Mouse (Mus musculus) gastrocnemius, postnatal 25 days (tissue): ENCODE data around the gene Emg1. TPM values are rescaled to one million over a fixed set of nuclear protein-coding genes. Genes with fewer than 3 reads are reported as not detected.

Experiments
- DNase-seq: peaks from one replicate; pipeline ENCODE4 v3.0.0; 2022
- long read RNA-seq, 2 experiments: library from polyadenylated mRNA; stranded (forward); transcript quantifications; one replicate each; pipeline ENCODE4 v2.0.0; 2021
- total RNA-seq, 2 experiments: library from RNA; stranded (reverse); gene quantifications; 1 replicate in 1 of 2; 2 replicates in 1 of 2; pipeline ENCODE4 v1.2.3; 2021

The Emg1 gene
- total RNA-seq, result 10 to 100 TPM; 53.8 to 58.9 TPM
- long read RNA-seq, experiment 1, full-length matches to known transcripts, result 76 of 90 reads
- long read RNA-seq, experiment 1, partial matches to known transcripts, result 1 of 90 reads
- long read RNA-seq, experiment 1, other reads (novel, unspliced or antisense), result 13 of 90 reads
- long read RNA-seq, experiment 2, full-length matches to known transcripts, result 62 of 66 reads
- long read RNA-seq, experiment 2, partial matches to known transcripts, result 1 of 66 reads
- long read RNA-seq, experiment 2, other reads (novel, unspliced or antisense), result 3 of 66 reads

DNA sequence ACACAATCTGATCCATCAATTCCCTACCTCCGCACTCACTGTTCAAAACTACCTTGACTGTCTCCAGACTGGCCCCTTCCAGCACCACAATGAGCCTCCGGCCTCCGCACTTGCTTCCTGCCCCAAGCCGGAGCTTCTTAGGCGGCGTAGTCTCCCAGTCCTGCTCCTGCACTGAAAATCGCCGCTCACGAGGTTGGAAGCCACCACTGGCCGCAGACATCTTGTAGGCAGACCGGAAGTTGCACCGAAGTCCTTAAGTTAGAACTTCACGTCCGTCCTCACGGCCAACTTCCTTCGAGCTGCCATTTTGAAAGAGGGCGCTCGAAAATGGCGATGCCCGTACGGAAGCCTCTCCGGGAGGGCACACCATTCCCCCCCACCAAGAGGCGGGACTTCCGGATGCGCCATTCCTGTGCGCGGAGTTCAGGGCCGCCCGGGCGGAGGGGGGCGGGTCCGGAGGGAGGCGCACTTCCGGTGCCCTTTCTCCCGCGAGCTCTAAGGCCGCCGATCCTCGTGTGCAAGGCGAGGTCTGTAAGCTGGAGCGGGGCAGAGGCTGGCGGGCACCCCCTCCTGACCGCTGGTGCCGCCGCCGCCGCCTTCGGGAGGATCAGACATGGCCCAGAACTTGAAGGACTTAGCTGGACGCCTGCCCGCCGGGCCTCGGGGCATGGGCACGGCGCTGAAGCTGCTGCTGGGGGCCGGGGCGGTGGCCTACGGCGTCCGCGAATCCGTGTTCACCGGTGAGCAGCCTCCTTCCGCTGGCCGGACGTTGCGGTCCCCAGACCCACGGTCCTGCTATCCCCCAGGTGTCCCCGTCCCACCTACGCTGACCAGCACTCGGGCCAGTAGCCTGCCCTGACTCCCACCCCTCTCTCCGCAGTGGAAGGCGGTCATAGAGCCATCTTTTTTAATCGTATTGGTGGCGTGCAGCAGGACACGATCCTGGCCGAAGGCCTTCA, at the start of gene Emg1, which contains the start of gene Phb2:
Emg1 (minus strand) TSS at position 355 of the 959 bp plus-strand sequence.
Phb2 (plus strand) TSS at position 513 of the 959 bp plus-strand sequence.
- DNase-seq, result peak; percentile 98

DNA sequence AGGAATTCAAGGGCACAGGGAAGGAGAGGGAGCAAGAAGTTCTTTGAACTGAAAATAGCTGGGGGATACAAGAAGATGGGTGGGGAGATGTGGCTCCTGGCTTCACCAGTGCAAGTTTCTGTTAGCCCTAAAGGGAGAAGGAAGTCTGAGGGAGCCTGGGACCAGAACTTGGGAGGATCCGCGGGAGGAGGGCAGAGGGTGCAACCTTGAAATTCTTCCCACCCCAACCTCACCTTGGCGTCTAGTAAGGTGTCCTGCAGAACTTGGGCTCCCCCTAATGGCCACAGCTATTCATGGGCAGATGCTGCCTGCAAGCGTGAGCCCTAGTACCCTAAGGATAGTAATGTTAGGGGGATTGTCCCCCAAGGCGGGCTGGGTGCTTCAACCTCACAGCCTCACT, 47.3 kb upstream of the Emg1 start:
- peak; percentile 72 for DNase-seq

DNA sequence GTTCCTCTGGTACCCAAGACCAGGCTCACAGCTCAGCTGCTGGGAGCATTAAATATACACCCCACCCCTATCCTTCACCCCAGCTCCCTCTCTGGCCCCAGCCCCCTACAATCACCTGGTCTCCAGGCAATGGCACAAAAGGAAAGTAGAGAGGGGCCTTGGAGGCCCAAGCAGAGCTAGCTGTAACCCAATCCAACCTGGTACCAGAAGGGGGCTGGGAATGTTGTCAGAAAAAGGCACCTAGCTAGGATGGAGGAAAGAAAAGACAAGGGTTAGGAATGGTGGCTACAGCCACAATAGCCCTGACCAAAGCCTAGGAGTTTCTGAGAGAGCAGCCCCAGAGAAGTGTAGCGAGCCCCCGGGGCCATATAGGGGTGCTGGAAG, 46.9 kb upstream of the Emg1 start:
- no peak for DNase-seq

DNA sequence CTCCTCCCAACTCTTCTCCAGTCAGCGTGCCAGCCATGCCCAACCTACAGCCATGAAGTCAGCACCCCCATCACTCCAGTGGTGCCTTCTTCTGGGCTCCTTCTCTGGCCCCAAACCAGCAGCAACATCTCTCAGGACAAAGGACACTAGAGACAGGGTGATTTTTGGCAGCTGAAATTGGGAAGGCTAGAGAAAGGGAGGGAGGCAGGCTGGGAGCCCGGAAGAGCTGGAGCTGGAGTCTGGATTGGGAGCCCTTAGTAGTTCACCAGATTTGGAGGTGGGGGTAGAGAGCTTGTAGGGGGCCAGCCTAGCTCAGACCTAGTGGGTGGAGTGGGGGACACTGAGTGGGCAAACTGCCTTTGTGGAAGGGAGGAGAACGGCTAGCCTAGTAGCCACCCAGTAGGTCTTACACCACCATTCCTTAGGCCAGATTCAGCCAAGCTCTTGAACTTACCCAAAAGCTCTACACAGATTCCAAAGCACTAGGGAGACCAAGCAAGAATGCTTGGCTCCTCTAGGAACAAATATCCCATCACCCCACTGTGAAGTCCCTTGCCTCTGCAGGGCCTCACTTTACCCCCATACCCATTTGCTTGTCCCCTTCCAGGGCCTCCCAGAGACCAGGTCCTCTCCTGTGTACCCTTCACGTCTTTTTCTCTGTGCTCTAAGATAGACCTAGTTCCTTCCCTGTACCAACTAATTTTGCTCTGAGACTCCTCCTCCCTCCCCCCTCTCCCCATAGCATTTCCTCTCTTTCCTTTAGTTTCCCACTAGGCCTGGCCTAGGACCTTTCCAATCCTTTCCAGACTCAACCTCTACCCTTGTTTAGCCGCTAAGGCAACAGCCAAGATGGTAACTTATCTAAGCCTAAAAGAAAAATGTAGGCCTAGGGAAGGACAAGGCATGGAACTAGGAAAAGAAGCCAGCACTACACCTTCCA, 46.2 kb upstream of the Emg1 start:
- peak; percentile 58 for DNase-seq

DNA sequence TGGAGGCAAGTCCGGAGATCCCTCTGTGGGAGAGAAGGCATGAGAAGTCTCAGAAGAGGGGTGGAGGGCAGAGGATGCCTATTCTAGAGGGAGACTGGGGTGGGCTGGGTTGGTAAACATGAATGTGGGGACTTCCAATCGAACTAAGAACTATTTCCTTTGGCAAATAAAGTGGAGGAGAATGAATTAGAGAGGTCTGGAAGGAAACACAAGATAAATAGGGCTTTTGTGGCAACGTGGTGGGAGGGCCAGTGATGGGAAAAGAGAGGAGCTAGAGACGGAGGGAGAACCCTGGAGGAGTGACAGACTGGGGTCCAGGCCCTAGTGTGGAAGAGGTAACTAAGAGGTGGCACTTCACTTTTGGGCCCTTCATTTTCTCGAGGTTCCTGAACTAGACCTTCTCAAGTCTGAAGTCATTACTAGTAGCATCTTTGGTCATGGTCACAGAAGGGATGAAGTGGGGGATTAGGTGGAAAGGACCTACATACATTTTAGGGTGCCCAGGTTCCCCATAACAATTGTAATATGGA, 45.4 kb upstream of the Emg1 start:
- DNase-seq, result no peak

DNA sequence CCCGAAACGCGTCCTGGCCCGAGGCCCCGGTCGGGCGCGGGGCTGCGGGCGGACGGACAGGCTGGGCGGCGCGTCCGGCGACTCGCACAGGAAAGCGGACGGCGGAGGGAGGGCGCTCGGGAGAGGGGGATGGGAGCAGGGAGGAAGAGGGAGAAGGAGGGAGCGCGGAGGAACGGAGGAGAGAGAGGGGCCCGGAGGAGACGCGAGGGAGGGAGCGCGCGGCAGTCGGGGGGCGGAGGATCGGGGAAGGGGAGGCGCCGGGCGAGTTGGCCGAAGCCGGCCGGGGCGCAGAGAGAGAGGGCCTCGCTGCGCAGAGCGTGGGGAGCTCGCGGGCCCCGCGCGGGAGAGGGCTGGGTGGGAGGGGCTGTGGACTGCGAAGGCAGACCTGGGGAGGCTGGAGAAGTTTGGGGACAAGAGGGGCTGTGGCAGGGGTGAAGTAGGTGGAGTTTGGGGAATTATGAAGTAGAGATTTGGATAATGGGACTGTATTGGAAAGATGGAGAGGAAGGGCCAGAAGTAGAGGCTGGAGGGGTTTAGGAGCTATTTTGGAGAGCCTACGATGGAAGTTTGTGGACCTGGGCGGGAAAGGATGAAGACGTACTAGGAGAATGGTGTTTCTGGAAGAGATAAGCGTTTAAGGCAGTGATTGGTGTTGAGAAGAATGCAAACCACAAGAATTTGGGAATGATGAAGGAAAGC, 44.8 kb upstream of the Emg1 start:
- DNase-seq, result peak; percentile 87

DNA sequence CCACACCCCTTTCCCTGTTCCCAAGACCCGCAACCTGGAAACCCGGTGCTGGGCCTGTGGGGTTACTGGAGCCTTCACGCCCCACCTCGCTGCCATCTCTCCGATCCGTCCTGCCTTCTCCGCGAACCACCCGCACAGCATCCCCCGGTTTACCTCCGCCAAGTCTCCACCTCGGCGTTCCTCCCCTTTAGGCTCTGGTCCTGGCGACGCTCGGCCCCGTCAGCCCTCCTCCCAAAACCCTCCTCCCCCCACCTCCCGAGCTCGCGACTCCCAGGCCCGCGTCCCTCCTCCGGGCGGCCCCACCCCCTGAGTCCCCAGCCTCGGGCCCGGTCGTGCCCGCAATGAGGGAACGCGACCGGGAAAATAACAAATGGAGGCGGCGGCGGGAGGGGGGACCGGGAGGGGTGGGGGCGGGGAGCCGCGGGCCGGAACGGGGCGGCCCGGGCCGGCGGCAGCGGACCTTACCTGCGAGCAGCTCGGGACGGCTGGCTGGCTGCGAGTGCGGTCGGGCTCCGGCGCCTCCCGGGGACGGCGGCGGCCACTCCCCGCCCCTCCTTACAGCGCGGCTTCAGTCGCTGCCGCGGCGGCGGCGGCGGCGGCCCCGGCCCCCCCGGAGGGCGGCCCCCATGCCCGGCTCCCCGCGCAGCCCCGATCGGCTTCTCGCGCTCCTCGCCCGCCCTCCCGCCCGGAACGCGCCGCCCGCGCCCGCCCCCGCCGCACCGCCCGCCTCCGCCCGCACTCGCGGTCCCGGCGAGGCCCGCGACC, 44.0 kb upstream of the Emg1 start, which contains the start of the genes Gm45234 and Atn1:
Gm45234 (minus strand) TSS at position 191 of the 765 bp plus-strand sequence.
Atn1 (minus strand) TSS at position 694 of the 765 bp plus-strand sequence.
- peak; percentile 82 for DNase-seq

DNA sequence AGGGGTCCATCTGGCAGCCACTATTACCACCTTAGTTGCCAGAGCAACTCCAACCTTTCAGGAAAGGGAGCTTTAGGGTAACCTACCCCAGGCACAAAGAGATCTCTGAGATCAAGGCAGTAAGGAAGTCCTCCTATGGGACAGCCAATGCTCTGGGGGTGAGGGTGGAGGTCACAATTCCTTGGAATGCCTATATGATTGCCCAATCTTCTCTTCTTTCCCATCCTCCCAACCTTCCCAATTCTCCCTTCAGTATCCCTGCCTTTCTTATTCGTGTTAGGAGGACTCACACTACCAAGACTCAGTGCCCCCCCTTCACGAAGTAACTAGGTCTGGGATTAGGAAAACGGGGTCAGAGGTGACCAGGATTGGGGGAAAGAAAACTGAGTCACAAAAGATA, 43.3 kb upstream of the Emg1 start:
- DNase-seq, result no peak

DNA sequence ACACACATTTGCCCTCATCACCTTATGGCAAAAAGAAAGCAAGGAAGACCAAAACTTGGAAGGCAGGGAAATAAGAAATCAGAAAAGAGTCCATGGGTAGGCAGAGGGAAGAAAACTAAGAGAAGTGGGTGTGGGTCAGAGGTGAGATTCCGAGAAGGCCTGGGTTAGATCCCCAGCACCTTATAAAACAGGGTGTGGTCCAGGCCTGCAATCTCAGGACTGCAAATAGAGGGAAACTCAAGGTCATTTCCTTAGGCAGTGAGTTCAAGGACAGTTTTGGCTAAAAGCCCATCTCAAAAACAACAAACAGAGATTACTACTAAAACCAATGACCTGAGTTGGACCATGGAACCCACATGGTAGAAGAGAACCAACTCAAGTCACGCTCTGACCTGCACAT, 41.9 kb upstream of the Emg1 start:
- no peak for DNase-seq

DNA sequence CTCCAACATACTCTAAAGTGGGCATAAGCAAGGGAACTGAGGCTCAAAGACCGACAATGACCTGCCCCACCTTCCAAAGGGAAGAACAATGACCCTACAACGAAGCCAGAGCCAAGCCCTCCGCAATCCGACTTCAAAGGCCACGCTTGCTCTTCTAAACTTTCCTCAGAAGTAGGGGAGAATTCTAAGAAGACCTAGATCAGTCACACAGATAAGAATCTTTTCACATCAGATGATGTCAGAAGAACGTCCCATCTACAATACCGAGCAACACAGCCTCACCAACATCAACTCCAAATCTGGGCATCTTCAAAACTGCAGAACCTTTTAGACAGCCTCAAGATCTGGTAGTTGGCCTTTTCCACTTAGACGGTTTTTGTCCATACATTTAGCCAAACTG, 38.4 kb upstream of the Emg1 start:
- DNase-seq, result no peak

DNA sequence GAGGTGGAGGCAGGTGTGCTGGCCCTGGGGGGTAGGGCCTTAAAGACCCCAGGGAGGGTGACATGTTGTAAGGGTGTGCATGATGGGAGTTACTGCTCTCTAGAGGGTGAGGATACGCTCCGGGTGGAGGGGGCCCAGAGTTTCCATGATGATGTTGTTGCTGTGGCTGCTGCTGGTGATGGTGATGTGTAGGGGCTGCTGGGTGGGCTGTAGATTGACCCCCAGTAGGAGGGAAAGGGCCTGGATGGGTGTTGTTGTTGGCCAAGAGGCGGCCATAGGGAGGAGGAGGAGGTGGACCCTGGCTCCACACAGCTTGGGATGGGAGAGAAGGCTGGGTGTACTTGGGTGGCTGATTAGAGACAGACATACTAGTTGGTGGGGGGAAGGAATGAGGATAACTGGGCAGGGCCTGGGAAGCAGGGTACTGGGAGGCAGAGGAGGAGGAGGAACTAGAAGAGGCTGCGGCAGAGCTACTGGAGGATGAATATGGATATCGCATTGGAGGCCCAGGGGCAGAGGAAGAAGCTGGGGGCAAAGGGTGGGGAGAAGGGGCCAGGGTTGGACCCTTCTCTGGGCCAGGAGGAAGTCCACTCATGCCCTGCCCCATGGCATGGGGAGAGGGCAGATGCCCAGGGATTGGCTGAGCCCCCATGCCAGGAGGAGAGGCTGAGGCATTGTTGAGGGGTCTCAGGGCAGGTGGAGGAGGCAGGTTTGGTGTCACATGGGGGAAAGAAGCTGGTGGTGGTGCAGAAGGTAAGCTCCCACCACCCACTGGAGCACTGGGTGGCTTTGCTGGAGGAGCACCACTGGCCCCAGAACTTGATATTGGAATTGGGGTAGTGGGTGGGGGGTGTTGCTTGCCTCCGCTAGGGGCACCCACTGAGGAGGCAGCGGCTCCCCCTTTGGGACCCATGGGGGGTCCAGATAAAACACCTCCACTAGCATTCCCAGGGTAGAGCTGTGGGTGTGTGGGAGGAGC, 35.0 kb upstream of the Emg1 start:
- DNase-seq, result no peak

DNA sequence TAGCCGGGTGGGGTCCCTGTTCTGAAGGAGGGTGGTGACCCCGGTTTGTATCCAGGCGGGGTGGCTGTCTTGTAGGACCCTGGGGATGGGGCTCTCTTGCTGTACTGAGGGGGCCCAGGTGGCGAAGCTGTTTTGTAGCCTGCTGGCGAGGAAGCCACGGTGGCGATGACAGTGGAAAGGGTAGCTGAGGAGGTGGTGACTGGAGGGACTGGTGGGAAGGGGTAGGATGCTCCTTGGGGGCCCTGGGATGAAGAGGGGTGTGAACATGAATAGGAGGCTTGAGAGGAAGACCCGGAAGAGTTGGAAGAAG, 34.3 kb upstream of the Emg1 start:
- no peak for DNase-seq

DNA sequence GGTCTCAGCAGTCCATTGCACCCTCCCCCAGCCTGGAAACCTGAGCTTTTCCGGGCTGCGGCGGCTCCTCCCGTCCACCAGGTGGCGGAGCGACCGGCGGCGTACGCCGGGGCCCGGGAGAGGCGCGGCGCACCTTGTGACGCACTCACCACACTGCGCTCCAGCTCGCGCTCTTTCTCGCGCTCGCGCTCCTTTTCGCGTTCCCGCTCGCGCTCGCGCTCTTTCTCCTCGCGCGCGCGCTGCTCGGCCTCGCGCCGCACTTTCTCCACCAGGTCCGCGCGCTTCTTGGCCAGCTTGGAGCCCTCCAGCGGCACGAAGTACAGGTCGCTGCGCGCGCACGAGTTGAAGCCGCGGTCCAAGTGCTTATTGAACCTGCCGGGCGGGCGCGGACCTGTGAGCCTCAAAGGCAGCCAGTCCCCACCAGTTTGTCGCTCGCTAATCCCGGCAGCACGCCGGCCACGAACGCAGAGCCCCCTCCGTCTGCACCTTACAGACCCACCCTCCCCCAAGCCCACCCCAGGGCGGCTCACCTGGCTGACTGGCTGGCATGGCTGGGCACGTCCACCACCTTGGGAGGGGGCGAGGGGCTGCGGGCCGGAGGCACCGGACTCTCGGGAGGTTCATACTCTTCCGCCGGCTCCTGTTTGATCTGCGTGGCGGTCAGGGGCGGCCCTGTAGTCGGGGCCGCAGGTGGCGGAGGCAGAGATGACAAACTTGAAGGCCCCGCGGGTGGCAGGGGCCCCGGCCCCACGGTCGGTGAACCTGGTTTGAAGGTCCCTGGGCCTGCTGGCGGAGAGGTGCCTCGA, 33.7 kb upstream of the Emg1 start:
- peak; percentile 94 for DNase-seq

DNA sequence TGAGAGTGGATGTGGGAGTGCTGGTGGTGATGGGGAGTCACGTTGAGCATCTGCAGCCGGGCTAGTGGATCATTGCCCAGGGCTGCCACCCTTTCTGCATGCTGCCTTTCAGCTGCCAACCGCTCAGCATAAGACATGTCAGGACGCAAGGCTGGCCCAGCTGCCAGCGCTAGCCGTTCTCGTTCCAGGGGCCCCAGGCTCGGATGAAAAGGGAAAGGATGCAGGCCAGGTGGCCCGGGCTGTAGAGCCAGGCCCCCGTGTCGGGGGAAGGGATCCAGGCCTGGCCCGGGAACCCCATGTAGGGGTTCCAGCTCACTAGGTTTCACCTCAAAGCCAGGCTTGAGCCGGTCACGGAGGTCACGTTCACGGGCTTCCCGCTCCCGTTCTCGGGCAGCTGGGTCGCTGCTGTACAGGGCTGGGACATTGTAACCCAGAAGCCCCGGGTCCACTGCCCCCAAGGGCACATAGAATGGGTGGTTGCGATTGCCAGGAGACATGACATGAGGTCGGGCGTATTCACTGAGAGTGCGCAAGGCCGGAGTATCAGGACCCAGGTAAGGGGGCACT, 32.9 kb upstream of the Emg1 start:
- DNase-seq, result peak; percentile 49

DNA sequence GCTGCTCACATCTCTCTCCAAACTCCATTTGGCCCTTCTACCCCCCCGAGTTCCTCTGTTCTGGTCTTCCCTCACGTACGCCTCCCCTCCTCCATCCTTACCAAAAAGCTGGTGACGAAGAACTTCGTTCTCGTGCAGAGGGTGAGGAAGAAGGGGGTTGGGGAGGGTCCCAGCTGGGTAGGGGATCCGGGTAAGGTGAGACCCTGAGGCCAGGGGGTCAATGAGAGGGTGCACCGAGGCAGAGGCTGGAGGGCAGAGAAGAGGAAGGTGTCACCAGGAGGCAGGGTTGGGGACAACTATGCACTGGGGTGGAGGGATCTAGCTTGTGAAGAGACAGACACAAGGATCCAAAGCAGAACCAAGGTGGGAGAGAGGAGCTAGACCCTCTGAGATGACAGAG, 31.7 kb upstream of the Emg1 start:
- DNase-seq, result no peak

DNA sequence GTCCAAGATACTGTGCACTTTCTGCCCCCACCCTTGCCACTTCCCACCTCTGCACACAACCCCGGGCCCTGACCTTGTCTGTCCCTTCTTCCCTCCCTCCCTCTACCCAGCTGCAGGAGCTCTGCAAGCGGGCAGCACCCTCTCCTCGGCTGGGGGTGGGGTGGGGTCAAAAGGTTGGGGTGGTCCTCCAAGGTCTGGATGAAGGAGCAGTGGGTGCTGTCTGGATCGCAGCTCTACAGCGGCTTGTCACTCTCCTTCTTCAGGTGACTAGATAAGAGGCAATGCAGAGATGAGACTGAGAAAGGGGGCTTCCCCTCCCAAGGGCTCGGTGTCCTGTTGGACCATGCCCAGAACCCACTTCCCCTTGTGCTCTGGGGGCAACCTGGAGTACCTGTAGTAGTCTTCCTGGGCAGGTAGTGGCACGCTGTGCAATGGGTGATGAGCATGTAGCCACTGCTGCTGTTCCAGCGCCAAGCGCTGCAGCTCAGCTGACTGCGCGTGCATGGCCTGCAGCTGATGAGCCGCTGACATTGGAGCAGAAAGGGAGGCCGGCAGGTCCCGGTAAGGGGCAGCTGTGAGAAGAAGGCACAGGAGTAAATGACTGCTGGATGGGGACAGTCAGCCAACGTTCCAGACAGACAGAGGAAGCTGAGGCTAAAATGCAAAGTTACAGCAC, 31.0 kb upstream of the Emg1 start:
- no peak for DNase-seq

DNA sequence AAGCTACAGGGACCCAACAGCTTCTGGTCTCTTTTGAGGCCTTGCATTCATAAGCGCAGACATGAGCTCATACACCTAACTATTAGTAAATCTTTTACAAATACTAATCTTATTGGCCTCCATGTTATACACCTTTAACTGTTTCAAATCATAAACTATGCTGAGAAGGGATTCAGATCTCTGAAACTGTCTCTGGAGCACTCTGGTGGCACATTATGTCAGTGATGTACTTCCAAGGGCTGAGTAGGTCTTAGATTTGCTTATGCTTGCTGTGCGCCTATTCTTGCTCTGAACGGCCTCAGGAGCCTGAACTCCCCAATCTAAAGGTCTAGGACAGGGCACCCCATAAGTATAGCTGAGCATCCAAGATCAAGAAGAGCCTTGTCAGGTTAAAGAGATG, 29.9 kb upstream of the Emg1 start:
- DNase-seq, result no peak
